Mouse (Mus musculus) embryonic facial prominence, embryonic 15.5 days (tissue): ENCODE measurements at regions not wholly inside any gene's neighbourhood (a gene's known extent, or its start where the extent isn't known, plus 50 kb on each side); places are given as distances from the start of the nearest gene placed in this dataset.

Source experiments
- ATAC-seq: fragments of 200-750 bp; cut with Nextera tagmentation; 2 replicates; pipeline ENCODE4 v1.8.0; 2017; ENCODE audit warnings: low read depth, moderate TSS enrichment; ENCODE audit not compliant: insufficient number of reproducible peaks, low FRiP score, low TSS enrichment
- H3K27ac ChIP-seq: fragments of 300-500 bp; sonication (generic); replicated peaks from 2 replicates; pipeline ENCODE4 v1.5.1; 2015; ENCODE audit warnings: mild to moderate bottlenecking, inconsistent platforms
- H3K27me3 ChIP-seq: fragments of 300-500 bp; sonication (generic); 2 replicates; pipeline ENCODE4 v1.6.1; 2015; ENCODE audit warnings: inconsistent platforms
- H3K36me3 ChIP-seq: fragments of 300-500 bp; sonication (generic); 2 replicates; pipeline ENCODE4 v1.6.1; 2015; ENCODE audit warnings: mild to moderate bottlenecking, inconsistent platforms
- H3K4me1 ChIP-seq: fragments of 300-500 bp; sonication (generic); 2 replicates; pipeline ENCODE4 v1.6.1; 2015; ENCODE audit warnings: inconsistent platforms
- H3K4me2 ChIP-seq: fragments of 300-500 bp; sonication (generic); replicated peaks from 2 replicates; pipeline ENCODE4 v1.6.1; 2015; ENCODE audit warnings: mild to moderate bottlenecking, inconsistent platforms
- H3K4me3 ChIP-seq: fragments of 300-500 bp; sonication (generic); replicated peaks from 2 replicates; pipeline ENCODE4 v1.5.1; 2015; ENCODE audit warnings: mild to moderate bottlenecking, inconsistent platforms
- H3K9ac ChIP-seq: fragments of 300-500 bp; sonication (generic); 2 replicates; pipeline ENCODE4 v1.6.1; 2015; ENCODE audit warnings: inconsistent platforms
- H3K9me3 ChIP-seq: fragments of 300-500 bp; sonication (generic); replicated peaks from 2 replicates; pipeline ENCODE4 v1.6.1; 2016; ENCODE audit warnings: inconsistent platforms
- WGBS: fragments of 180-500 bp; shearing (Covaris S2); methylation state at CpG from one replicate; pipeline ENCODE4 v1.1.7; 2015; 5-methylcytosine and 5-hydroxymethylcytosine counted together

GRCm38 (mm10) chr12:28380203-28380602 lies 172.0 kb downstream of the Dcdc2c start:
- Histone ChIP-seq H3K4me1 (peaks cover 16% of the 10 kb centered on the region; the same call in 1 of the 2 replicates), H3K27ac (no peak overlapping the region), H3K4me2 (no peak overlapping the region), H3K9ac (no peak overlapping the region), H3K9me3 (no peaks in the 10 kb centered on the region), H3K4me3 (no peak overlapping the region), H3K36me3 (no peaks in the 10 kb centered on the region), H3K27me3 (no peaks in the 10 kb centered on the region)
- 82% methylated on average over 3 of the region's 3 CpGs for WGBS
- ATAC-seq: no peak

GRCm38 (mm10) chr12:28377968-28378367 lies 174.2 kb downstream of the Dcdc2c start:
- H3K27ac ChIP-seq: peak overlapping the region; percentile 39; the same call in 1 of the 2 replicates
- WGBS: 37% methylated on average over 3 of the region's 3 CpGs
- peaks cover 16% of the 10 kb centered on the region; the same call in 1 of the 2 replicates for H3K4me1 ChIP-seq
- no peaks in the 10 kb centered on the region for H3K27me3 ChIP-seq
- no peak overlapping the region for H3K4me2 ChIP-seq
- no peaks in the 10 kb centered on the region for H3K36me3 ChIP-seq
- H3K9ac ChIP-seq: no peak overlapping the region
- H3K9me3 ChIP-seq: no peaks in the 10 kb centered on the region
- no peak overlapping the region for H3K4me3 ChIP-seq
- ATAC-seq: no peak

- Histone ChIP-seq H3K9ac (no peak overlapping the region), H3K4me2 (no peak overlapping the region), H3K36me3 (no peaks in the 10 kb centered on the region), H3K4me1 (peaks cover 16% of the 10 kb centered on the region; the same call in 1 of the 2 replicates), H3K9me3 (no peaks in the 10 kb centered on the region), H3K4me3 (no peak overlapping the region), H3K27ac (peak overlapping the region; percentile 39; the same call in 1 of the 2 replicates), H3K27me3 (no peaks in the 10 kb centered on the region)
- 60% methylated on average over 4 of the region's 4 CpGs for WGBS
- ATAC-seq: no peak
Observed at GRCm38 (mm10) chr12:28377373-28377772, 174.8 kb downstream of the Dcdc2c start.

- Histone ChIP-seq H3K9ac (no peak overlapping the region), H3K4me3 (no peak overlapping the region), H3K4me1 (peaks cover 16% of the 10 kb centered on the region; the same call in 1 of the 2 replicates), H3K36me3 (no peaks in the 10 kb centered on the region), H3K27ac (no peak overlapping the region), H3K9me3 (no peaks in the 10 kb centered on the region), H3K4me2 (no peak overlapping the region), H3K27me3 (no peaks in the 10 kb centered on the region)
- 58% methylated on average over 4 of the region's 4 CpGs for WGBS
- no peak for ATAC-seq
Observed at GRCm38 (mm10) chr12:28376770-28377169, 175.4 kb downstream of the Dcdc2c start.

DNA sequence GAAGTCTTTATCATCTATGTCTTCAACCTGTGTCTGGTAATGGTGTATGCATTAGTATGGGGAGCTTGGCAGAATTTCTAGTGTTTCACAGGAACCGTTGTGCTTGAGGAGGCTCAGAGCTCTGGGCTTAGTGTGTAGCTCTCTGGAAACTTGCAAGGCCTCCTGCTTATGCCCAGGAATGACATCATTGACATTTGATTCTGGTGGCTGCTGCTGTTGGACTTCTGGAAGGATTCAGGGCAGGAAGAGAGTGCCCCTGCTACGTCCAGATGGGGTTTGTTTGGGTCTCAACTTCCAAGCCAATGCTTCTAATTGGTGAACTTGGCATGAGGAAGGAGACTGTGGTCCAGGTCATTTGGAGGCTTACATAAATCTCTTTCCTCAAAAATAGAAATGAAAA lies 186.9 kb downstream of the Dcdc2c start:
- 35% methylated on average over 2 of the region's 2 CpGs for WGBS
- Histone ChIP-seq H3K4me1 (peaks cover 8% of the 10 kb centered on the region; the same call in 1 of the 2 replicates), H3K9me3 (no peaks in the 10 kb centered on the region), H3K4me2 (no peak overlapping the region), H3K27ac (no peak overlapping the region), H3K27me3 (no peaks in the 10 kb centered on the region), H3K9ac (no peak overlapping the region), H3K4me3 (no peak overlapping the region), H3K36me3 (no peaks in the 10 kb centered on the region)
- no peak for ATAC-seq

DNA sequence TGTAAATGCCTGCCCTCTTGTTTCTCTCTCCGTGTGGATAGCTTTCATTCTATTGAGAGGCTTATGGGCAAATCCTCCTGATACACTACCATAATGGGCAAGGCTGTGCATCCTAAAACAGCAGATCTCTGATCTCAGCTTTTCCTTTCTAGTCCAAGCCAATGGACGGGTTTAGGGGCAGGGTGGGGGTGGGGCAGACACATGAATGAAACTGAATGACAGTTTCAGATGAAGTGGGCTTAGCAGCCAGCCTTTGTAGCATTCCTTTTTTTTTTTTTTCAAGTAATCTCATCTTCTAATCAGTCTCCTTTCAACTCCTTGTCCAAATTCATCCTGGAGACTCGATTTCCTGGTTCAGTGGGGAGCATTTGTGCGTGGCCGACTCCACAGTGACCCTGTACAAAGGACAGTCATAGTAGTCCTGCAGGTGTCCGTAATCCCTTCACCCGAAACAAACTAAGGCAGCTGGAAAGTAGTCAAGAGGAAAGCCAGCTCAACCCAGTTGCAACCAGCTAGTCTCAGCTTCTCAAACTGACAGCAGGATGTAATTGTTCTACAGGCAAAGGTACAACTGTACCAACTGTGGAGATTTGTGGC lies 193.4 kb downstream of the Dcdc2c start:
- no peaks in the 10 kb centered on the region for H3K27me3 ChIP-seq
- ATAC-seq: no peak
- 42% methylated on average over 7 of the region's 7 CpGs for WGBS
- no peak overlapping the region for H3K4me3 ChIP-seq
- H3K9ac ChIP-seq: no peak overlapping the region
- H3K36me3 ChIP-seq: no peaks in the 10 kb centered on the region
- H3K4me1 ChIP-seq: no peaks in the 10 kb centered on the region
- no peaks in the 10 kb centered on the region for H3K9me3 ChIP-seq
- no peak overlapping the region for H3K4me2 ChIP-seq
- no peak overlapping the region for H3K27ac ChIP-seq

DNA sequence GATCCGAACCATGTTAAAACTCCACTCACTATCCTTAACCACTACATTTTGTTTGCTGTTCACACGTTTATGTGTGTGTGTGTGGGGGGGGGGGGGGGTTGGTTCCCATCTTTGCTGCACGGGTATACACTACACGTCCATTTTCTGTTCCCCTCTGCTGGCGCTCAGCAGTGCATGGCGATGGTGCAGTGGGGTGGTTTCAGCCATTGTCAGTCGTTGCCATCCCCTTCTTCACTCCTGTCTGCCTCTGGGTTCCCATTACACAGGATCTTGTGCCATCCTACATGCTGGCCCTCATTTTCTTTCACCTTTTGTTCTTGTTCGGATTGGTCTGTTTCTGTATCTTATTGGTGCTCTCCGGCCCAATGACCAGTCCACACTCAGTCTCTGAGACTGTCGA lies 194.4 kb downstream of the Dcdc2c start:
- Histone ChIP-seq H3K36me3 (no peaks in the 10 kb centered on the region), H3K27ac (no peak overlapping the region), H3K9ac (no peak overlapping the region), H3K4me1 (no peaks in the 10 kb centered on the region), H3K27me3 (no peaks in the 10 kb centered on the region), H3K4me3 (no peak overlapping the region), H3K9me3 (no peaks in the 10 kb centered on the region), H3K4me2 (no peak overlapping the region)
- ATAC-seq: no peak
- WGBS: 89% methylated on average over 10 of the region's 10 CpGs

- H3K9me3 ChIP-seq: no peaks in the 10 kb centered on the region
Observed at GRCm38 (mm10) chr12:28353140-28353539, 199.1 kb downstream of the Dcdc2c start.

DNA sequence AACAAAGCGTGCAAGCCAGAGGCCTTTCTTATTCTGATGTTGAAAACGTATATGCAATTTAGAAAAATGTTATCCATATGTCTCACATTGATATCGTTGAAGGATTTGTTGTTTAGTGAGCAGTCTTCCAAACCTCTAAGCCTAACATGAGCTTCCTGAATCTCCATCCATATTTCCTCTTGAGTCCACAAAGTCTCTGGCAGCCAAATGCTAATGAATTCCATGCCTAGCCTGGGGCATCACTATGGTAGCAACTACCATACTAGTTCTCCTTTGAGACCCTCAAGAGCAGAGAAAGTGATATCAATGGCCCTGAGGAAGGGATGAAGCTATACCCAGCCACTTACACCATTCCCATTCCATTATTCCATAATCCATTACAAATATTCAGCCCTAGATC lies 199.6 kb downstream of the Dcdc2c start:
- Histone ChIP-seq H3K36me3 (no peaks in the 10 kb centered on the region), H3K9ac (no peak overlapping the region), H3K27me3 (no peaks in the 10 kb centered on the region), H3K9me3 (no peaks in the 10 kb centered on the region), H3K4me2 (no peak overlapping the region), H3K4me3 (no peak overlapping the region), H3K27ac (no peak overlapping the region), H3K4me1 (no peaks in the 10 kb centered on the region)
- no peak for ATAC-seq
- WGBS: 30% methylated on average over 3 of the region's 3 CpGs

More at GRCm38 (mm10) chr12:28353140-28353539, 199.1 kb downstream of the Dcdc2c start:
- no peak overlapping the region for H3K4me3 ChIP-seq
- H3K4me2 ChIP-seq: no peak overlapping the region
- no peak for ATAC-seq
- no peaks in the 10 kb centered on the region for H3K36me3 ChIP-seq
- no peaks in the 10 kb centered on the region for H3K27me3 ChIP-seq
- WGBS: 36% methylated on average over 3 of the region's 3 CpGs
- no peak overlapping the region for H3K27ac ChIP-seq
- H3K9ac ChIP-seq: no peak overlapping the region
- H3K4me1 ChIP-seq: no peaks in the 10 kb centered on the region

GRCm38 (mm10) chr12:28342735-28343134 lies 209.5 kb downstream of the Dcdc2c start:
- peak; percentile 34; the same call in 1 of the 2 replicates for ATAC-seq
- WGBS: 67% methylated on average over 2 of the region's 2 CpGs
- H3K4me2 ChIP-seq: no peak overlapping the region

GRCm38 (mm10) chr12:28332591-28332990 lies 219.6 kb downstream of the Dcdc2c start:
- no peaks in the 10 kb centered on the region for H3K9me3 ChIP-seq
- ATAC-seq: no peak
- H3K36me3 ChIP-seq: no peaks in the 10 kb centered on the region
- no peaks in the 10 kb centered on the region for H3K27me3 ChIP-seq
- no peak overlapping the region for H3K27ac ChIP-seq
- H3K4me3 ChIP-seq: no peak overlapping the region
- no peak overlapping the region for H3K9ac ChIP-seq
- H3K4me2 ChIP-seq: no peak overlapping the region
- no peaks in the 10 kb centered on the region for H3K4me1 ChIP-seq
- WGBS: 21% methylated on average over 5 of the region's 5 CpGs

More at GRCm38 (mm10) chr12:28342735-28343134, 209.5 kb downstream of the Dcdc2c start:
- no peak overlapping the region for H3K9ac ChIP-seq
- H3K27ac ChIP-seq: no peak overlapping the region
- H3K9me3 ChIP-seq: no peaks in the 10 kb centered on the region
- H3K4me3 ChIP-seq: no peak overlapping the region
- no peaks in the 10 kb centered on the region for H3K36me3 ChIP-seq
- H3K27me3 ChIP-seq: no peaks in the 10 kb centered on the region
- 0 out of 2 replicates have a peak, but pooled peaks cover 3% of the 10 kb centered on the region for H3K4me1 ChIP-seq

DNA sequence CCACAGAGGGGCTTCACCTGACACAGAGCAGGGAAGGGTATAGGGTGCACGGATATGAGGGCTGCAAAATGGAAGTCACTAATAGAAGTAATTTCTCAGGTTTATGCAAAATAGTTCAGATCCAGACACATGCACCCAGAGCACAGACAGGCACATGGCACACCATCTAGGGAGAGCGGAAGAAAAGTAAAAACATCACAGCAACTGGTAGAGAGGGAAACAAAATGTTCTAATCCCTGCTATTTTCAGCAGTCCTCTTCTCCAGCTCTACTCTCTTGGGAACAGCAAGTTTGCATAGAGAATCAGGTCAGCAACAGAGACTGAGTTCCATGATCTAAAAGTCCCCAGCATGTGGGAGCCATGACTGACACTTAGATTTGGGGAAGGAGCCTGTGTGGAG lies 220.4 kb downstream of the Dcdc2c start:
- Histone ChIP-seq H3K36me3 (no peaks in the 10 kb centered on the region), H3K9ac (no peak overlapping the region), H3K4me1 (no peaks in the 10 kb centered on the region), H3K9me3 (no peaks in the 10 kb centered on the region), H3K4me2 (no peak overlapping the region), H3K27ac (no peak overlapping the region), H3K4me3 (no peak overlapping the region), H3K27me3 (no peaks in the 10 kb centered on the region)
- no peak for ATAC-seq
- WGBS: 65% methylated on average over 2 of the region's 2 CpGs
